Mouse (Mus musculus) heart, embryonic 15.5 days (tissue): ENCODE measurements around the gene Olfr1016. TPM values are rescaled to one million over a fixed set of nuclear protein-coding genes. Genes with fewer than 3 reads are reported as not detected.

Source experiments
- polyA plus RNA-seq: library from polyadenylated mRNA; unstranded; fragments of >200 nt; fragmentation: Nextera tagmentation; extraction: Ambion mirVana; gene quantifications from 2 replicates; pipeline ENCODE4 v1.2.1, GENCODE M21; 2015

The Olfr1016 gene
- polyA plus RNA-seq, 1 experiment from 2014 or later: not detected

Other genes starting within 250 kb of the Olfr1016 start
- gene Olfr996, start 223.3 kb downstream of the Olfr1016 start, polyA plus RNA-seq: not detected in 2 replicates
- gene Olfr998, start 213.6 kb downstream of the Olfr1016 start, polyA plus RNA-seq: not detected in 2 replicates
- not detected in 2 replicates for gene Olfr1000, start 190.6 kb downstream of the Olfr1016 start, polyA plus RNA-seq
- gene Olfr1002, start 151.8 kb downstream of the Olfr1016 start, polyA plus RNA-seq: not detected in 2 replicates
- not detected in 2 replicates for gene Olfr154, start 138.1 kb downstream of the Olfr1016 start, polyA plus RNA-seq
- not detected in 2 replicates for gene Olfr1006, start 123.8 kb downstream of the Olfr1016 start, polyA plus RNA-seq
- gene Olfr1008, start 113.1 kb downstream of the Olfr1016 start, polyA plus RNA-seq: not detected in 2 replicates
- not detected in 2 replicates for gene Olfr1009, start 87.1 kb downstream of the Olfr1016 start, polyA plus RNA-seq
- not detected in 2 replicates for gene Olfr1012, start 39.8 kb downstream of the Olfr1016 start, polyA plus RNA-seq
- gene Olfr1013, start 35.4 kb downstream of the Olfr1016 start, polyA plus RNA-seq: not detected in 2 replicates
- gene Olfr1014, start 29.8 kb downstream of the Olfr1016 start, polyA plus RNA-seq: not detected in 2 replicates
- not detected in 2 replicates for gene Olfr1015, start 20.5 kb downstream of the Olfr1016 start, polyA plus RNA-seq
- not detected in 2 replicates for gene Olfr1018, start 15.9 kb upstream of the Olfr1016 start, polyA plus RNA-seq
- not detected in 2 replicates for gene Olfr1019, start 42.9 kb upstream of the Olfr1016 start, polyA plus RNA-seq
- gene Olfr1020, start 44.5 kb upstream of the Olfr1016 start, polyA plus RNA-seq: not detected in 2 replicates
- not detected in 2 replicates for gene Olfr1022, start 66.0 kb upstream of the Olfr1016 start, polyA plus RNA-seq
- gene Olfr1023, start 83.1 kb upstream of the Olfr1016 start, polyA plus RNA-seq: not detected in 2 replicates
- gene Olfr1024, start 102.5 kb upstream of the Olfr1016 start, polyA plus RNA-seq: not detected in 2 replicates
- gene Olfr1025-ps1, start 112.6 kb upstream of the Olfr1016 start, polyA plus RNA-seq: not detected in 2 replicates
- not detected in 2 replicates for gene Olfr1026, start 119.0 kb upstream of the Olfr1016 start, polyA plus RNA-seq
- gene Olfr1028, start 147.9 kb upstream of the Olfr1016 start, polyA plus RNA-seq: not detected in 2 replicates
- not detected in 2 replicates for gene Olfr1029, start 171.4 kb upstream of the Olfr1016 start, polyA plus RNA-seq
- gene Olfr1030, start 176.7 kb upstream of the Olfr1016 start, polyA plus RNA-seq: not detected in 2 replicates
- not detected in 2 replicates for gene Olfr1031, start 187.8 kb upstream of the Olfr1016 start, polyA plus RNA-seq
- not detected in 2 replicates for gene Olfr1032, start 203.0 kb upstream of the Olfr1016 start, polyA plus RNA-seq
- 7.7 and 9.0 TPM in 2 replicates for gene Olfr1033, start 218.1 kb upstream of the Olfr1016 start, polyA plus RNA-seq
- gene Olfr1034, start 243.3 kb upstream of the Olfr1016 start, polyA plus RNA-seq: 0.04 and 0.11 TPM in 2 replicates